Mouse (Mus musculus) embryonic facial prominence, embryonic 14.5 days (tissue): ENCODE data around the gene Sgsm2. TPM values are rescaled to one million over a fixed set of nuclear protein-coding genes. Genes with fewer than 3 reads are reported as not detected.

Experiments used
- ATAC-seq: fragments of 200-750 bp; cut with Nextera tagmentation; 2 replicates; pipeline ENCODE4 v1.8.0; 2017; ENCODE audit warnings: low read depth, moderate number of reproducible peaks, moderate TSS enrichment
- DNase-seq: peaks from one replicate; pipeline ENCODE4 v3.0.0-alpha.2; 2015; ENCODE audit warnings: low spot score
- H3K27ac ChIP-seq: fragments of 300-500 bp; sonication (generic); replicated peaks from 2 replicates; pipeline ENCODE4 v1.5.1; 2014; ENCODE audit warnings: low read depth, mild to moderate bottlenecking, low read length, moderate library complexity
- H3K27me3 ChIP-seq: fragments of 300-500 bp; sonication (generic); replicated peaks from 2 replicates; pipeline ENCODE4 v1.6.1; 2014; ENCODE audit warnings: low read length; ENCODE audit not compliant: control insufficient read depth, insufficient read depth
- H3K36me3 ChIP-seq: fragments of 300-500 bp; sonication (generic); 2 replicates; pipeline ENCODE4 v1.6.1; 2014; ENCODE audit warnings: low read length, mixed read lengths; ENCODE audit not compliant: control insufficient read depth, insufficient read depth
- H3K4me1 ChIP-seq: fragments of 300-500 bp; sonication (generic); 2 replicates; pipeline ENCODE4 v1.6.1; 2014; ENCODE audit warnings: antibody characterized with exemption, low read length; ENCODE audit not compliant: control insufficient read depth, insufficient read depth
- H3K4me2 ChIP-seq: fragments of 300-500 bp; sonication (generic); 2 replicates; pipeline ENCODE4 v1.6.1; 2014; ENCODE audit warnings: low read depth, mild to moderate bottlenecking, low read length, moderate library complexity, mixed read lengths
- H3K4me3 ChIP-seq: fragments of 300-500 bp; sonication (generic); 2 replicates; pipeline ENCODE4 v1.5.1; 2014; ENCODE audit warnings: low read depth, mild to moderate bottlenecking, low read length
- H3K9ac ChIP-seq: fragments of 300-500 bp; sonication (generic); 2 replicates; pipeline ENCODE4 v1.6.1; 2014; ENCODE audit warnings: low read depth, mild to moderate bottlenecking, low read length, moderate library complexity, mixed read lengths
- H3K9me3 ChIP-seq: fragments of 300-500 bp; sonication (generic); 2 replicates; pipeline ENCODE4 v1.6.1; 2016; ENCODE audit warnings: low read length; ENCODE audit not compliant: control insufficient read depth
- WGBS: fragments of 180-500 bp; shearing (Covaris S2); extraction: QIAGEN DNeasy Blood & Tissue Kit; methylation state at CpG from one replicate; pipeline ENCODE4 v1.1.7; 2014; 5-methylcytosine and 5-hydroxymethylcytosine counted together
- polyA plus RNA-seq: library from polyadenylated mRNA; unstranded; fragments of >200 nt; fragmentation: Nextera tagmentation; extraction: Ambion mirVana; gene quantifications from 2 replicates; pipeline ENCODE4 v1.2.1, GENCODE M21; 2014

The Sgsm2 gene
- polyA plus RNA-seq, 1 experiment from 2014 or later: 4.9 TPM

DNA sequence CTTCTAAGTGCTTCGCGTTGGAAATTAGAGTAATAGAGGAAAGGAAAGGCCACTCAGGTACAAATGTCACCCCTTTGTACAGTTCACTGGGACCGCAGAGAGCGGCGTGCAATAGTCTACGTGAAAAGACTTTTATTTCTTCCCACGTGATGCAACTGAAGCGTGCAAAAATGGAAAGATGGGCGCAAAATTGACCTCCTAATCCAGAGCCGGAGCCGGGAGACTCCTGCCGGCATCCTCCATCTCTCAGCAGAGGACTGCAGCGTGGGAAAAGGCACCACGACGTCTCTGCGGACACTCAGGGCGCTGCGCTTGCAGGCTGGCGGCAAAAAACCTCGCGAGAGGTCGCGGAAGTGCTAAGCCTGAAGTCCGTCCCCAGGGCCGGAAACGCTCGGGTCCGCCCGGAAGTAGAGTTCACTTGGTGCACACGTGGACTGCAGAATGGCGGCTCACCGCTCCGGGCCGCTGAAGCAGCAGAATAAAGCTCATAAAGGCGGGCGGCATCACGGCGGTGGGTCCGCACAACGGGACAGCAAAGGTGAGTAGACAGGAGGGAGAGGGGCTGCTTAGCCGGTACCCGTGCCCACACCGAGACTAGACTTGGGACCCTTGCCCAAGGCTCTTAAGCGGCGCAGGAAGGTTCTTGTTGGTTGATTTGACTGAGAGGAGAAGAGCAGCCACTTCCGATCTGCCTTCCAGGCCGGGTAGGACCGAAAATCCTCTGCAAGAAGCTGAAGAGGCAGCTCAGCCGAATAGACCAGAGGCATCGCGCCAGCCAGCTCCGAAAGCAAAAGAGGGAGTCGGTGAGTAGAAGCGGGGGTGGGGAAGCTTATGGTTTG lies 1.0 kb upstream of the Sgsm2 start, which contains the start of gene Tsr1:
TSS of gene Tsr1 (plus strand) at position 394 of the 839 bp plus-strand sequence.
- H3K9ac ChIP-seq: peak within 1 kb of the TSS; percentile 85

DNA sequence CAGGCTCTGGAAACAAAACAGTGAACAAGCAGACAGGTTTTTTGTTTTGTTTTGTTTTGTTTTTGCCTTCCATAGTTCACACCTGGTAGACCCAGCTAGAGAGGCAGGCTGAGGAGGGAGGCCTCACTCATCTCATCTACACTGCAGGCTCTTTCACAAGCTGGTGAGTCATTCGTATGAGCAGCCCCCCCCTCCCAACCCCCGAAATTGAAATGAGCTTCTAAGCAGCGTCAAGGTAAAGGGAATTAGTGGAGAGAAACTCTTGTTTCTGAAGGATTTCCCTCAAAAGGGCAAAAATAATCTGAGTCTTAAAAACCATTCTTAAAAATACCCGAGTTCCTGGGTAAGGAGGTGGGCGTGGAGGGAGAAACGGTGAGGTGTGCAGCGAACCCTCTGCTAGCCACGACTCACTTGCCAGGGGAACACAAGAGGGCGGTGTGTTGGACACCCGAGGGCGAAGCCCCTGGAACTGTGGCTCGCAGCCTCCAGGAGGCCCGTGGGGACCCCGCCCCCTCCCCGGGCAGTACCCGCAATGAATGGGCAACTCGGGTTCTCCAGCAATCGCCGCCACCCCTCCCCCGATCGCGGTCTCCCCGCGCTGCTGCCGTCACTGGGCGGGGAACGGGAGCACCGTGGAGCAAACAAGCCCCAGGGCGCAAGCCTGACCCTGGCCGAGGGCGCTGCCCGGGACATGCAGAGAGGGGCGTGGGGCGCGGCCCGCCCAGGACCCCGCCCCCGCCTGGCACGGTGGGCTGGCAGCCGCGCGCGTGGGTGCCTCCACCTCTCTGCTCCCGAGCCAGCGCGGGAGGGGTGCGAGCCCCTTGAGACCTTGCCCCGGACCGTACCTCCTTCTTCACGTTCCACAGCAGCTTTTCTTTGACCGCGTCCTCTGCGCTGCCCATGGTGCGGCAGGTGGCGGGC lies 620 bp downstream of the Sgsm2 start:
- DNase-seq (peak; percentile 54), ATAC-seq (peak; percentile 48)
- 2% methylated on average over 16 of the region's 55 CpGs for WGBS
- Histone ChIP-seq H3K27ac (peak overlapping the region; percentile 77), H3K4me2 (peak overlapping the region; percentile 76), H3K9me3 (no peaks in the 10 kb centered on the region), H3K4me3 (peak overlapping the region; percentile 88), H3K9ac (peak overlapping the region; percentile 85), H3K27me3 (no peaks in the 10 kb centered on the region), H3K36me3 (peaks cover 20% of the 10 kb centered on the region), H3K4me1 (peaks cover 10% of the 10 kb centered on the region)

More for the DNA sequence above, 1.0 kb upstream of the Sgsm2 start, which contains the start of gene Tsr1:
- peak within 1 kb of the TSS; percentile 77 for H3K27ac ChIP-seq
- H3K36me3 ChIP-seq: peaks cover 37% of the 10 kb centered on the region
- no peaks in the 10 kb centered on the region for H3K27me3 ChIP-seq
- no peaks in the 10 kb centered on the region for H3K9me3 ChIP-seq
- WGBS: under 1% methylated on average over 54 of the region's 54 CpGs
- ATAC-seq (peak; percentile 92), DNase-seq (peak; percentile 97)
- H3K4me3 ChIP-seq: peak within 1 kb of the TSS; percentile 88
- peaks cover 10% of the 10 kb centered on the region for H3K4me1 ChIP-seq
- H3K4me2 ChIP-seq: peak within 1 kb of the TSS; percentile 76

- Histone ChIP-seq H3K4me3 (no peak overlapping the region), H3K9ac (0 out of 2 replicates have a peak overlapping the region, but pooled peaks have one; percentile 11), H3K4me2 (no peak overlapping the region), H3K9me3 (no peaks in the 10 kb centered on the region), H3K4me1 (peaks cover 9% of the 10 kb centered on the region), H3K27me3 (no peaks in the 10 kb centered on the region), H3K27ac (no peak overlapping the region), H3K36me3 (peaks cover 4% of the 10 kb centered on the region)
- DNase-seq (no peak), ATAC-seq (no peak)
- 82% methylated on average over 4 of the region's 4 CpGs for WGBS
Measured at GRCm38 (mm10) chr11:74894619-74895018, 2.2 kb downstream of the Sgsm2 start.

DNA sequence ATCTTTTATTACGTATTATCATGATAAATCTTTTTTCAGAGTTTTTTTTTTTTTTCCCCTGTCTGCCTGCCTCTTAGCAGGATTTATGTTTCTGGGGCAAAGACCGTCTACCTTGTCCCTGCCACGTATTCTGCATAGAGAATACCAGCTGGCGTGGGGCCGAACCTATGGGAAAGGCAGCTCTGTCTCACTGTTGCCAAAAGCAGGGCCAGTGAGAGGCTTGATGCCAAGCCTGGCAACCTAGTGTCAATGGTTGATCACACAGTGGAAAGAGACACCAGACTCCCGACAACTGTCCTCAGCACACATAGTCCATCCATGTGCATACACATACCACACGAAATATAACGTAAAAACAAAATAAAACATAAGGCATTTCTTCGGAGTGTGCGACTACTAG lies 13.8 kb downstream of the Sgsm2 start:
- 94% methylated on average over 10 of the region's 10 CpGs for WGBS
- ATAC-seq: no peak
- no peaks in the 10 kb centered on the region for H3K4me1 ChIP-seq

GRCm38 (mm10) chr11:74881979-74882378 lies 14.9 kb downstream of the Sgsm2 start:
- Histone ChIP-seq H3K36me3 (no peaks in the 10 kb centered on the region; the same call in 1 of the 2 replicates), H3K4me1 (peaks cover 4% of the 10 kb centered on the region; the same call in 1 of the 2 replicates), H3K27me3 (no peaks in the 10 kb centered on the region), H3K4me3 (no peak overlapping the region), H3K4me2 (no peak overlapping the region), H3K9me3 (no peaks in the 10 kb centered on the region), H3K27ac (no peak overlapping the region), H3K9ac (no peak overlapping the region)
- DNase-seq: no peak
- 67% methylated on average over 14 of the region's 14 CpGs for WGBS
- ATAC-seq: no peak

More for the DNA sequence above, 13.8 kb downstream of the Sgsm2 start:
- H3K4me2 ChIP-seq: no peak overlapping the region
- H3K27ac ChIP-seq: no peak overlapping the region
- H3K36me3 ChIP-seq: no peaks in the 10 kb centered on the region; the same call in 1 of the 2 replicates
- H3K4me3 ChIP-seq: no peak overlapping the region
- no peak for DNase-seq
- no peaks in the 10 kb centered on the region for H3K9me3 ChIP-seq
- no peak overlapping the region for H3K9ac ChIP-seq
- H3K27me3 ChIP-seq: no peaks in the 10 kb centered on the region

- Histone ChIP-seq H3K27me3 (no peaks in the 10 kb centered on the region), H3K4me3 (no peak overlapping the region), H3K36me3 (no peaks in the 10 kb centered on the region; the same call in 1 of the 2 replicates), H3K4me2 (no peak overlapping the region), H3K27ac (no peak overlapping the region), H3K9ac (no peak overlapping the region), H3K4me1 (peaks cover 11% of the 10 kb centered on the region; the same call in 1 of the 2 replicates), H3K9me3 (no peaks in the 10 kb centered on the region)
- WGBS: 84% methylated on average over 9 of the region's 9 CpGs
- DNase-seq: no peak
- no peak for ATAC-seq
Measured at GRCm38 (mm10) chr11:74880999-74881398, 15.9 kb downstream of the Sgsm2 start.

GRCm38 (mm10) chr11:74876801-74877200 lies 20.1 kb downstream of the Sgsm2 start:
- no peak overlapping the region; the same call in 1 of the 2 replicates for H3K27ac ChIP-seq
- under 1% methylated on average over 9 of the region's 9 CpGs for WGBS
- peaks cover 11% of the 10 kb centered on the region; the same call in 1 of the 2 replicates for H3K4me1 ChIP-seq
- H3K27me3 ChIP-seq: no peaks in the 10 kb centered on the region
- H3K4me2 ChIP-seq: peak overlapping the region; percentile 10; the same call in 1 of the 2 replicates
- peak; percentile 90 for ATAC-seq
- H3K4me3 ChIP-seq: no peak overlapping the region
- H3K9me3 ChIP-seq: no peaks in the 10 kb centered on the region
- no peaks in the 10 kb centered on the region for H3K36me3 ChIP-seq
- peak; percentile 87 for DNase-seq
- no peak overlapping the region for H3K9ac ChIP-seq

DNA sequence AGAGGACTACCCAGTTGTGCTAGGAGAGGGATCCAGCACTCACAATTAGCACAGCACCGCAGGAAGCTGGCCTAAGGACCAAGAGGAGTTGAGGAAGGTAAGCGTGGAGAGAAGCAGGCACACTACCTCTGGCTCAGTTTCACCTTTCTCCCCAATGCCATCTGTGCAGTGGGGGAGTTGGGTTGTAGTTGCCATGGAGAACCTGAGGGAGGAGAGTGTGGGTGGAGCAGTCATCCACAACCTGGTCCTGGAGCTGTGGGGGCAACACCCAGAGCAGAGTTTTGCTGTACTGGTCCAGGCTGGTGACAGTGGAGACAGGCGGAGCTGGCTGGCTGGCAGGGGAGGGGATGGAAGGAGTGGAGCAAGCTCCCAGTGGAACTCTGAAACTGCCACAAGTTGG lies 22.2 kb downstream of the Sgsm2 start:
- Histone ChIP-seq H3K27me3 (no peaks in the 10 kb centered on the region), H3K9ac (no peak overlapping the region), H3K4me1 (peaks cover 11% of the 10 kb centered on the region; the same call in 1 of the 2 replicates), H3K36me3 (no peaks in the 10 kb centered on the region), H3K9me3 (no peaks in the 10 kb centered on the region), H3K27ac (peak overlapping the region; percentile 28; the same call in 1 of the 2 replicates), H3K4me2 (no peak overlapping the region), H3K4me3 (no peak overlapping the region)
- WGBS: 52% methylated on average over 2 of the region's 3 CpGs
- peak; percentile 8; the same call in 1 of the 2 replicates for ATAC-seq
- peak; percentile 17 for DNase-seq
